Mouse (Mus musculus) intestine, postnatal 0 days (tissue): ENCODE data around the gene Dlx3. TPM values are rescaled to one million over a fixed set of nuclear protein-coding genes. Genes with fewer than 3 reads are reported as not detected.

ENCODE experiments used
- ATAC-seq: fragments of 200-750 bp; cut with Nextera tagmentation; 2 replicates; pipeline ENCODE4 v1.8.0; 2017; ENCODE audit warnings: mild to moderate bottlenecking, moderate TSS enrichment, moderate library complexity
- H3K27ac ChIP-seq: fragments of 300-500 bp; sonication (generic); 2 replicates; pipeline ENCODE4 v1.5.1; 2014; ENCODE audit warnings: mild to moderate bottlenecking, low read depth, low read length, moderate library complexity
- H3K27me3 ChIP-seq: fragments of 300-500 bp; sonication (generic); replicated peaks from 2 replicates; pipeline ENCODE4 v1.6.1; 2014; ENCODE audit warnings: low read length, mixed read lengths; ENCODE audit not compliant: control insufficient read depth, insufficient read depth
- H3K36me3 ChIP-seq: fragments of 300-500 bp; sonication (generic); 2 replicates; pipeline ENCODE4 v1.6.1; 2014; ENCODE audit warnings: mild to moderate bottlenecking, moderate library complexity; ENCODE audit not compliant: control insufficient read depth, insufficient read depth
- H3K4me1 ChIP-seq: fragments of 300-500 bp; sonication (generic); replicated peaks from 2 replicates; pipeline ENCODE4 v1.6.1; 2014; ENCODE audit warnings: antibody characterized with exemption, low read length, mixed read lengths; ENCODE audit not compliant: control insufficient read depth, insufficient read depth
- H3K4me2 ChIP-seq: fragments of 300-500 bp; sonication (generic); replicated peaks from 2 replicates; pipeline ENCODE4 v1.6.1; 2014; ENCODE audit warnings: low read depth, mild to moderate bottlenecking, moderate library complexity
- H3K4me3 ChIP-seq: fragments of 300-500 bp; sonication (generic); 2 replicates; pipeline ENCODE4 v1.5.1; 2014; ENCODE audit warnings: low read depth, low read length
- H3K9ac ChIP-seq: fragments of 300-500 bp; sonication (generic); 2 replicates; pipeline ENCODE4 v1.6.1; 2014; ENCODE audit warnings: mild to moderate bottlenecking, low read depth, low read length
- H3K9me3 ChIP-seq: fragments of 300-500 bp; sonication (generic); 2 replicates; pipeline ENCODE4 v1.6.1; 2016; ENCODE audit warnings: mixed run types; ENCODE audit not compliant: control insufficient read depth
- CTCF ChIP-seq: sonication (generic); IDR thresholded peaks from 2 replicates; pipeline ENCODE4 v1.5.1; 2016; ENCODE audit warnings: low read depth, mild to moderate bottlenecking, control low read depth, antibody characterized with exemption, moderate library complexity
- WGBS: fragments of 180-500 bp; shearing (Covaris S2); extraction: QIAGEN DNeasy Blood & Tissue Kit; methylation state at CpG from one replicate; pipeline ENCODE4 v1.1.7; 2014; 5-methylcytosine and 5-hydroxymethylcytosine counted together
- polyA plus RNA-seq: library from polyadenylated mRNA; unstranded; fragments of >200 nt; fragmentation: Nextera tagmentation; extraction: Ambion mirVana; gene quantifications from 2 replicates; pipeline ENCODE4 v1.2.1, GENCODE M21; 2015

The Dlx3 gene
- polyA plus RNA-seq, 1 experiment from 2014 or later, result 0.44 TPM

DNA sequence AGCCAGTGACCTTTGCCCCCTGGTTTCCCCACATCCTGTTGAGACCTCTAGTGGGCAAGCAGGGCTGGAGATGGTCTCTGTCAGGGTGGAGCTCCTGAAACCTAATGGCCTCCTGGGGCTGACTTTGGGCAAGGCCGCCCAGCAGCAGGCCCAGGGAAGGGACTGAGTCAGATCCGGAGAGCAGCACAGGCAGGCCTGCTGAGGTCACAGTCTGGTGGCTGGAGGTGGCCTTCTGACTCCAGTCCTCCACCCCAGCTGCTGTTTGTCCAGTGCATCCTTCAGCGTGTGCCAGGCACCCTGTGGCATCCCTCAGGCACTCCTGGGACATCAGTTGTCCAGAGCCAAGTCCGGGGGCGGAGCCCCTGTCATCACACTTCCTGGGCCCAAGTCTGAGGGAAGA is 45.9 kb downstream of the Dlx3 start:
- 77% methylated on average over 5 of the region's 5 CpGs for WGBS
- no peak for ATAC-seq
- no peak for TF ChIP-seq CTCF

More for the DNA sequence above, 45.9 kb downstream of the Dlx3 start:
- H3K4me2 ChIP-seq, result no peak overlapping the region
- H3K9me3 ChIP-seq, result no peaks in the 10 kb centered on the region
- H3K36me3 ChIP-seq, result no peaks in the 10 kb centered on the region
- H3K4me3 ChIP-seq, result no peak overlapping the region
- H3K27me3 ChIP-seq, result no peaks in the 10 kb centered on the region
- H3K4me1 ChIP-seq, result no peaks in the 10 kb centered on the region
- H3K9ac ChIP-seq, result no peak overlapping the region
- no peak overlapping the region for H3K27ac ChIP-seq

Other genes with a start within 250 kb of the Dlx3 start
- gene Col1a1, start 183.9 kb upstream of the Dlx3 start, polyA plus RNA-seq, result 338 and 367 TPM in 2 replicates
- not detected in 2 replicates for gene Hils1, start 152.5 kb upstream of the Dlx3 start, polyA plus RNA-seq
- 0.18 and 0.55 TPM in 2 replicates for gene Sgca, start 143.8 kb upstream of the Dlx3 start, polyA plus RNA-seq
- gene Ppp1r9b, start 129.1 kb upstream of the Dlx3 start, polyA plus RNA-seq, result 6.3 and 7.1 TPM in 2 replicates
- gene Samd14, start 110.2 kb upstream of the Dlx3 start, polyA plus RNA-seq, result 6.5 and 6.9 TPM in 2 replicates
- 53.2 and 57.4 TPM in 2 replicates for gene Pdk2, start 78.8 kb upstream of the Dlx3 start, polyA plus RNA-seq
- gene Itga3, start 43.3 kb upstream of the Dlx3 start, polyA plus RNA-seq, result 51.3 and 57.9 TPM in 2 replicates
- not detected in 2 replicates for gene Dlx4, start 26.1 kb downstream of the Dlx3 start, polyA plus RNA-seq
- gene Tac4, start 141.4 kb downstream of the Dlx3 start, polyA plus RNA-seq, result not detected in 2 replicates
- 29.7 and 30.2 TPM in 2 replicates for gene Kat7, start 190.1 kb downstream of the Dlx3 start, polyA plus RNA-seq
- gene Fam117a, start 216.9 kb downstream of the Dlx3 start, polyA plus RNA-seq, result 5.5 and 7.4 TPM in 2 replicates